Mouse (Mus musculus): ENCODE measurements around the gene Egfr. TPM values are rescaled to one million over a fixed set of nuclear protein-coding genes. Genes with fewer than 3 reads are reported as not detected.

The Egfr gene
- polyA plus RNA-seq, 1 experiment from 2014 or later, result 14.5 TPM

DNA sequence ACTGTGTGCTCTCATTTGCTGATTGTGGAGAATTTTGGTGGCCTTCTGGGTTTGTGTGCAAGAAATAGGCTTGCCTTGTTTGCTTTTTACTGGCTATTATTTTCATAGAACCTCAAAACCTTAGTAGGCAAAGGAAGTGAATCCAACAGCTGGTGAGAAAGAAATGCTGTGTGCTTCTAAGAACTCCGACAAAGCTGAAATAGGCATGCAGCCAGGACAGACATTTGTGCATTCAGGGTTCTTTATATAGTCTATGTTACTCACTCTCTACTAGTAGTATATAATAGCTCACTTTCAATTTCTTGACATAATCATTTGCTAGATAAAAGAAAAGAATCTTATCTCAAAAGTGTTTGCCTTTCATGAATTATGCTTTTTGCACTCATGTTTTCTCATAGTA, 50.7 kb downstream of the Egfr start:
- WGBS, result 37% methylated on average over 1 of the region's 1 CpGs

GRCm38 (mm10) chr11:16804016-16804415, 52.0 kb downstream of the Egfr start:
- no peak overlapping the region for H3K4me2 ChIP-seq (replicated peaks; ENCODE audit: low read depth, low read length)
- H3K9me3 ChIP-seq (ENCODE audit: low read length), result no peaks in the 10 kb centered on the region
- 93% methylated on average over 2 of the region's 2 CpGs for WGBS
- no peak overlapping the region for H3K9ac ChIP-seq (replicated peaks; ENCODE audit: low read depth)
- H3K36me3 ChIP-seq (ENCODE audit: insufficient read depth, low read length), result no peaks in the 10 kb centered on the region
- H3K27me3 ChIP-seq (replicated peaks; ENCODE audit: insufficient read depth, low read length), result no peaks in the 10 kb centered on the region
- H3K4me1 ChIP-seq (ENCODE audit: insufficient read depth, low read depth, low read length), result peaks cover 4% of the 10 kb centered on the region; the same call in 1 of the 2 replicates
- no peak overlapping the region for H3K4me3 ChIP-seq (ENCODE audit: low read depth, low read length)
- TF ChIP-seq EP300 (IDR thresholded peaks at IDR 0.05) (no peak), CTCF (IDR thresholded peaks at IDR 0.05) (no peak)
- no peak for ATAC-seq
- no peak for DNase-seq (ENCODE audit: low spot score)
- no peak overlapping the region for H3K27ac ChIP-seq (ENCODE audit: low read length)

More for the DNA sequence above, 50.7 kb downstream of the Egfr start:
- Histone ChIP-seq H3K4me2 (replicated peaks; ENCODE audit: low read depth, low read length) (no peak overlapping the region), H3K4me3 (ENCODE audit: low read depth, low read length) (no peak overlapping the region), H3K9ac (replicated peaks; ENCODE audit: low read depth) (no peak overlapping the region), H3K36me3 (ENCODE audit: insufficient read depth, low read length) (no peaks in the 10 kb centered on the region), H3K4me1 (ENCODE audit: insufficient read depth, low read depth, low read length) (peaks cover 4% of the 10 kb centered on the region; the same call in 1 of the 2 replicates), H3K27me3 (replicated peaks; ENCODE audit: insufficient read depth, low read length) (no peaks in the 10 kb centered on the region), H3K27ac (ENCODE audit: low read length) (no peak overlapping the region), H3K9me3 (ENCODE audit: low read length) (no peaks in the 10 kb centered on the region)
- DNase-seq (ENCODE audit: low spot score), result no peak
- TF ChIP-seq EP300 (IDR thresholded peaks at IDR 0.05) (no peak), CTCF (IDR thresholded peaks at IDR 0.05) (no peak)
- no peak for ATAC-seq

DNA sequence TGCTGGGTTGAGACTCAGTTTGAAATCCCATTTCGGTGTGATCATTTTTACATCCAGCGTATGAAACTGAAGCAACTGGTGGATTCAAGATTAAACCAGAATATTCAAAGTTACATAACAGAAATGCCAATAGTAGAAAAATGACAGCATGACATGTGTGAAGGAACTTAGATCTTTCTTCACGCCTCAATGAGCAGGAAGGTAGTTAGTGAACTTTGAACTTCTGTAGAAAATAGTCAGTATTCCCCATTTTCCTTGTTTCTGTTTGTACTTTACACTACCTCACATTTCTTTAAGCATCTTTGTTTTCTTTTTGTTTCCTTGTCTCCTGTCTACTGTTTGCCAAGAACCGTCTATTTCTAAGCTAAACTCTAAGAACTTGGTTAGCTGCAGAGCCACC, 53.9 kb downstream of the Egfr start:
- H3K9me3 ChIP-seq (ENCODE audit: low read length), result no peaks in the 10 kb centered on the region
- no peaks in the 10 kb centered on the region for H3K27me3 ChIP-seq (replicated peaks; ENCODE audit: insufficient read depth, low read length)
- DNase-seq (ENCODE audit: low spot score) (no peak), ATAC-seq (no peak)
- H3K9ac ChIP-seq (replicated peaks; ENCODE audit: low read depth), result no peak overlapping the region
- no peaks in the 10 kb centered on the region for H3K36me3 ChIP-seq (ENCODE audit: insufficient read depth, low read length)
- 84% methylated on average over 4 of the region's 4 CpGs for WGBS
- no peak overlapping the region for H3K4me3 ChIP-seq (ENCODE audit: low read depth, low read length)
- H3K4me1 ChIP-seq (ENCODE audit: insufficient read depth, low read depth, low read length), result no peaks in the 10 kb centered on the region
- TF ChIP-seq EP300 (IDR thresholded peaks at IDR 0.05), result no peak
- no peak for TF ChIP-seq CTCF (IDR thresholded peaks at IDR 0.05)
- no peak overlapping the region for H3K27ac ChIP-seq (ENCODE audit: low read length)
- H3K4me2 ChIP-seq (replicated peaks; ENCODE audit: low read depth, low read length), result no peak overlapping the region

DNA sequence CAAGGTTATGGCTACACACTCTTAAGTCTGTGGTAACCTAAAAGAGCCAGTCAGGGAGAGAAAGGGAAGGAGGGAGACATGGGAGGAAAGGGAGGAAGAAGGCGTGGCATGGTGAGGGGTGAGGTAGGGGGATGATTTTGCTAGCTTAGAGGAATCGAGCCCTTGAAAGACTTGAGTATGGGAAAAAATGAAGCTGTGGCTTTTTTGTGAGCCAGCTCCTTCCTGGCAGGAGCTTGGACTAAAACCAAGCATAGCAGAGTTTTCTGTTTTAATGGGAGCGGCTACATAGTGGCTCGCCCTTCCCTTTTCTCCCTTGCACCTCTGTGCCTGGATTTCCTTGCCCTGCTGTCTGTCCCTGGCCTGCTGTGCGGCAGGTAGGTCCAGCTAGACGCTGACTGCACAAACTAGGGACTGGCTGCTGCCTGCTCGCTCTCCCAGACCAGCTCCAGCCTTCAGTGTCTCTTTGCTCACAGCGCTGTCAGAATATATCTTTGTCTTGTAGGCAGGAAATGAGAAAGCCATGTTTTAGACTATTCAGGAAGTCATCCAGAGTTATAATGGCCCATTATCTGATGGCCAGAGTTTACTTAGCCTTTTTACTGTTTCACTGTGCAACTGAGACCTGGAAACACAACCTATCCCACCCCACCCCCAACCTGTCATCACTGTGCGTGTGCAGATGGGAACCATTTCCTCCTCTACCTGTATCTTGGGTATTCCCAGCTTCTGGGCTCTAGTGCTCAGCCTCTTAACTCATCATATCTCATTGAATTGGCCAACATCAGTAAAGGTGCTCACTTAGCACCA, 57.4 kb downstream of the Egfr start:
- no peak for ATAC-seq
- peak; percentile 10 for DNase-seq (ENCODE audit: low spot score)
- H3K4me2 ChIP-seq (replicated peaks; ENCODE audit: low read depth, low read length), result no peak overlapping the region
- H3K9me3 ChIP-seq (ENCODE audit: low read length), result no peaks in the 10 kb centered on the region
- H3K27me3 ChIP-seq (replicated peaks; ENCODE audit: insufficient read depth, low read length), result no peaks in the 10 kb centered on the region
- H3K9ac ChIP-seq (replicated peaks; ENCODE audit: low read depth), result no peak overlapping the region
- no peak overlapping the region for H3K4me3 ChIP-seq (ENCODE audit: low read depth, low read length)
- 37% methylated on average over 9 of the region's 9 CpGs for WGBS
- H3K27ac ChIP-seq (ENCODE audit: low read length), result no peak overlapping the region
- no peaks in the 10 kb centered on the region for H3K36me3 ChIP-seq (ENCODE audit: insufficient read depth, low read length)
- TF ChIP-seq EP300 (IDR thresholded peaks at IDR 0.05) (no peak), CTCF (IDR thresholded peaks at IDR 0.05) (no peak)
- H3K4me1 ChIP-seq (ENCODE audit: insufficient read depth, low read depth, low read length), result no peaks in the 10 kb centered on the region

- TF ChIP-seq EP300 (IDR thresholded peaks at IDR 0.05), result no peak
- no peak for TF ChIP-seq CTCF (IDR thresholded peaks at IDR 0.05)
- H3K9me3 ChIP-seq (ENCODE audit: low read length), result no peaks in the 10 kb centered on the region
- no peaks in the 10 kb centered on the region for H3K27me3 ChIP-seq (replicated peaks; ENCODE audit: insufficient read depth, low read length)
- H3K27ac ChIP-seq (ENCODE audit: low read length), result no peak overlapping the region
- no peaks in the 10 kb centered on the region for H3K4me1 ChIP-seq (ENCODE audit: insufficient read depth, low read depth, low read length)
- H3K36me3 ChIP-seq (ENCODE audit: insufficient read depth, low read length), result no peaks in the 10 kb centered on the region
- ATAC-seq (no peak), DNase-seq (ENCODE audit: low spot score) (no peak)
- WGBS, result 82% methylated on average over 3 of the region's 3 CpGs
- no peak overlapping the region for H3K4me2 ChIP-seq (replicated peaks; ENCODE audit: low read depth, low read length)
- no peak overlapping the region for H3K9ac ChIP-seq (replicated peaks; ENCODE audit: low read depth)
- no peak overlapping the region for H3K4me3 ChIP-seq (ENCODE audit: low read depth, low read length)
These were observed 58.1 kb downstream of the Egfr start for GRCm38 (mm10) chr11:16810086-16810485.

DNA sequence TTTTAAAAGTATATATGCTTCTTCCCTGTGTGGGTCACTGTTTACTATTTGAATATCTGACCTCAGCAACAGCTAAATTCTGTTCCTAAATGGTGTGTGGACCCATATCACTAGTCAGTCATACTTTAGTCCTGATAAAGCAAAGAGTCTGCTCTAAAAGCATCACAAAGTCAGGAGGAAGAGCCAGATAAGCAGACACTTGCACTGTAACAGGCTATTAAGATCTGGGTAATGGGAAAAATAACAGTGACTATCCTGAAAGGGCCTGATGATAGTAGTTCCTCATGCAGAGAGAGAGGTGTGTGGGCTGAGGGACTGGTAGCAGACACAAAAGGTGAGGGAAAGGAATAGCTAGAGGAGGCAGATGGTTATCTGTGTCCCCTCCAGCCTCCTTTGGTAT, 61.3 kb downstream of the Egfr start:
- DNase-seq (ENCODE audit: low spot score) (no peak), ATAC-seq (no peak)
- no peak overlapping the region for H3K9ac ChIP-seq (replicated peaks; ENCODE audit: low read depth)
- no peak overlapping the region for H3K4me3 ChIP-seq (ENCODE audit: low read depth, low read length)
- no peaks in the 10 kb centered on the region for H3K36me3 ChIP-seq (ENCODE audit: insufficient read depth, low read length)
- no peaks in the 10 kb centered on the region for H3K4me1 ChIP-seq (ENCODE audit: insufficient read depth, low read depth, low read length)
- H3K4me2 ChIP-seq (replicated peaks; ENCODE audit: low read depth, low read length), result no peak overlapping the region
- no peaks in the 10 kb centered on the region for H3K27me3 ChIP-seq (replicated peaks; ENCODE audit: insufficient read depth, low read length)
- no peak overlapping the region for H3K27ac ChIP-seq (ENCODE audit: low read length)
- TF ChIP-seq CTCF (IDR thresholded peaks at IDR 0.05), result no peak
- TF ChIP-seq EP300 (IDR thresholded peaks at IDR 0.05), result no peak
- H3K9me3 ChIP-seq (ENCODE audit: low read length), result no peaks in the 10 kb centered on the region

All from lung, postnatal 0 days (tissue).